In genomic region chr4:155170614-155171212, GRCm38 (mm10) we compare ENCODE assay signal across 11 mouse cellular contexts. TPM values are rescaled to one million over a fixed set of nuclear protein-coding genes. Genes with fewer than 3 reads are reported as not detected.
A peak's percentile ranks its signal among the peaks of the same experiment; 100 is the strongest.
DNase-seq lines count a peak whose midpoint lies in the region; ATAC-seq and TF ChIP-seq lines count a peak whose summit lies in the region.
"Had no signal": no experiment of that assay in that cellular context is flagged by ENCODE, and none has a peak within 500 bp of the region (broad histone marks: within the 10 kb centered on the region; RNA-seq: fewer than 3 reads in every experiment).

No protein-coding gene starts in this region.

- H3K4me3 ChIP-seq in heart, embryonic 13.5 days: no peak overlapping the region
- no peak overlapping the region for H3K4me3 ChIP-seq in stomach, embryonic 16.5 days (replicated peaks; ENCODE audit: low read length)
- H3K4me3 ChIP-seq in stomach, postnatal 0 days (ENCODE audit: low read depth, low read length): no peak overlapping the region
- no peak overlapping the region for H3K4me3 ChIP-seq in neural tube, embryonic 15.5 days (replicated peaks)

- H3K9ac ChIP-seq in heart, embryonic 13.5 days: peak overlapping the region; percentile 73
- 0 out of 2 replicates have a peak overlapping the region, but pooled peaks have one; percentile 9 for H3K9ac ChIP-seq in stomach, embryonic 16.5 days (ENCODE audit: low read length)
- H3K9ac ChIP-seq in stomach, postnatal 0 days (ENCODE audit: low read length): no peak overlapping the region
- H3K9ac ChIP-seq in neural tube, embryonic 15.5 days (replicated peaks): no peak overlapping the region
- H3K9ac ChIP-seq: liver, embryonic 14.5 days had no signal

- no peaks in the 10 kb centered on the region for H3K9me3 ChIP-seq in heart, embryonic 13.5 days
- no peaks in the 10 kb centered on the region for H3K9me3 ChIP-seq in stomach, embryonic 16.5 days (replicated peaks; ENCODE audit: control insufficient read depth, low read length)
- no peaks in the 10 kb centered on the region for H3K9me3 ChIP-seq in stomach, postnatal 0 days (ENCODE audit: control insufficient read depth, low read length)
- no peaks in the 10 kb centered on the region for H3K9me3 ChIP-seq in neural tube, embryonic 15.5 days (replicated peaks)

- H3K4me2 ChIP-seq in heart, embryonic 13.5 days: peak overlapping the region; percentile 35
- no peak overlapping the region for H3K4me2 ChIP-seq in stomach, embryonic 16.5 days (ENCODE audit: low read depth, low read length)
- H3K4me2 ChIP-seq in stomach, postnatal 0 days (replicated peaks; ENCODE audit: low read depth): no peak overlapping the region
- no peak overlapping the region for H3K4me2 ChIP-seq in neural tube, embryonic 15.5 days

- H3K36me3 ChIP-seq in heart, embryonic 13.5 days: peaks cover 3% of the 10 kb centered on the region; the same call in 1 of the 2 replicates
- H3K36me3 ChIP-seq in stomach, embryonic 16.5 days (ENCODE audit: control insufficient read depth, insufficient read depth, low read length): no peaks in the 10 kb centered on the region
- H3K36me3 ChIP-seq in stomach, postnatal 0 days (ENCODE audit: control insufficient read depth, insufficient read depth, low read length): no peaks in the 10 kb centered on the region; the same call in 1 of the 2 replicates
- H3K36me3 ChIP-seq in neural tube, embryonic 15.5 days: no peaks in the 10 kb centered on the region

- H3K27me3 ChIP-seq in heart, embryonic 13.5 days (replicated peaks): no peaks in the 10 kb centered on the region
- H3K27me3 ChIP-seq in stomach, embryonic 16.5 days (ENCODE audit: control insufficient read depth, insufficient read depth, low read length): no peaks in the 10 kb centered on the region
- no peaks in the 10 kb centered on the region for H3K27me3 ChIP-seq in stomach, postnatal 0 days (ENCODE audit: control insufficient read depth, insufficient read depth, low read length)
- H3K27me3 ChIP-seq in neural tube, embryonic 15.5 days (replicated peaks): no peaks in the 10 kb centered on the region

- peak overlapping the region; percentile 95 for H3K27ac ChIP-seq in heart, embryonic 13.5 days (replicated peaks)
- peak overlapping the region; percentile 16; the same call in 1 of the 2 replicates for H3K27ac ChIP-seq in stomach, embryonic 16.5 days (ENCODE audit: low read length)
- H3K27ac ChIP-seq in stomach, postnatal 0 days (replicated peaks): no peak overlapping the region
- 0 out of 2 replicates have a peak overlapping the region, but pooled peaks have one; percentile 84 for H3K27ac ChIP-seq in neural tube, embryonic 15.5 days (replicated peaks)
- H3K27ac ChIP-seq: liver, embryonic 14.5 days had no signal

- TF ChIP-seq EP300 in stomach, postnatal 0 days (optimal IDR thresholded peaks at IDR 0.05): no peak

- H3K4me1 ChIP-seq in heart, embryonic 13.5 days: peaks cover 96% of the 10 kb centered on the region
- peaks cover 75% of the 10 kb centered on the region for H3K4me1 ChIP-seq in stomach, embryonic 16.5 days (ENCODE audit: control insufficient read depth, insufficient read depth, low read length)
- H3K4me1 ChIP-seq in stomach, postnatal 0 days (replicated peaks; ENCODE audit: control insufficient read depth, insufficient read depth): peaks cover 34% of the 10 kb centered on the region
- H3K4me1 ChIP-seq in neural tube, embryonic 15.5 days: peaks cover 69% of the 10 kb centered on the region

- no peak for DNase-seq in heart, adult 8-10 months (ENCODE audit: low spot score)
- DNase-seq in kidney, postnatal 10 days: peak; percentile 51
- DNase-seq in kidney, postnatal 36 days: no peak
- no peak for DNase-seq in stomach, postnatal 0 days (ENCODE audit: low spot score)
- DNase-seq: cerebellum, adult 9-11 months; spleen, adult 18-20 months had no signal

- ATAC-seq in heart, embryonic 13.5 days (ENCODE audit: extremely low read depth, insufficient number of reproducible peaks, low FRiP score, low TSS enrichment): no peak
- no peak for ATAC-seq in stomach, embryonic 16.5 days (ENCODE audit: insufficient read depth, low FRiP score)
- no peak for ATAC-seq in stomach, postnatal 0 days (ENCODE audit: low FRiP score, low TSS enrichment)
- ATAC-seq in neural tube, embryonic 15.5 days (ENCODE audit: low FRiP score): no peak
- no peak for ATAC-seq in cerebellum, adult (ENCODE audit: insufficient number of reproducible peaks, low FRiP score, low TSS enrichment)

- no peak for TF ChIP-seq CTCF in stomach, postnatal 0 days (IDR thresholded peaks at IDR 0.05; ENCODE audit: low read depth)

- 52% methylated on average over 8 of the region's 8 CpGs for WGBS in heart, embryonic 13.5 days
- WGBS in stomach, embryonic 16.5 days: 71% methylated on average over 8 of the region's 8 CpGs
- WGBS in stomach, postnatal 0 days: 80% methylated on average over 8 of the region's 8 CpGs
- WGBS in neural tube, embryonic 15.5 days: 77% methylated on average over 8 of the region's 8 CpGs

RNA-seq across cellular contexts. Expression of gene Ski, which starts 51.7 kb away (rescaled TPM):
- 10.1 and 10.2 TPM in 2 replicates for polyA plus RNA-seq in heart, embryonic 13.5 days (2015; fragmentation: Nextera tagmentation; extraction: Ambion mirVana)
- 10 to 100 TPM; 44.5 to 53.3 (median 49.0) TPM for total RNA-seq in heart, adult 8-10 months (2022)
- 17.7 and 17.9 TPM in 2 replicates for polyA plus RNA-seq in stomach, embryonic 16.5 days (2015; fragmentation: Nextera tagmentation; extraction: Ambion mirVana)
- 9.7 and 10.8 TPM in 2 replicates for polyA plus RNA-seq in stomach, postnatal 0 days (2015; fragmentation: Nextera tagmentation; extraction: Ambion mirVana)
- 10.0 and 10.6 TPM in 2 replicates for polyA plus RNA-seq in neural tube, embryonic 15.5 days (2015; fragmentation: Nextera tagmentation; extraction: Ambion mirVana)

Comparison
In these comparisons a context has a peak if more than half of its experiments do, and no peak if none do; other contexts are left out.
1. H3K9ac ChIP-seq: peak in heart, embryonic 13.5 days (single experiment) and stomach, embryonic 16.5 days (single experiment); none in stomach, postnatal 0 days (single experiment) and neural tube, embryonic 15.5 days (single experiment).